Mouse (Mus musculus): ENCODE data around the gene Atp1a2.
A peak's percentile ranks its signal among the peaks of the same experiment; 100 is the strongest.

Gene Atp1a2

DNA sequence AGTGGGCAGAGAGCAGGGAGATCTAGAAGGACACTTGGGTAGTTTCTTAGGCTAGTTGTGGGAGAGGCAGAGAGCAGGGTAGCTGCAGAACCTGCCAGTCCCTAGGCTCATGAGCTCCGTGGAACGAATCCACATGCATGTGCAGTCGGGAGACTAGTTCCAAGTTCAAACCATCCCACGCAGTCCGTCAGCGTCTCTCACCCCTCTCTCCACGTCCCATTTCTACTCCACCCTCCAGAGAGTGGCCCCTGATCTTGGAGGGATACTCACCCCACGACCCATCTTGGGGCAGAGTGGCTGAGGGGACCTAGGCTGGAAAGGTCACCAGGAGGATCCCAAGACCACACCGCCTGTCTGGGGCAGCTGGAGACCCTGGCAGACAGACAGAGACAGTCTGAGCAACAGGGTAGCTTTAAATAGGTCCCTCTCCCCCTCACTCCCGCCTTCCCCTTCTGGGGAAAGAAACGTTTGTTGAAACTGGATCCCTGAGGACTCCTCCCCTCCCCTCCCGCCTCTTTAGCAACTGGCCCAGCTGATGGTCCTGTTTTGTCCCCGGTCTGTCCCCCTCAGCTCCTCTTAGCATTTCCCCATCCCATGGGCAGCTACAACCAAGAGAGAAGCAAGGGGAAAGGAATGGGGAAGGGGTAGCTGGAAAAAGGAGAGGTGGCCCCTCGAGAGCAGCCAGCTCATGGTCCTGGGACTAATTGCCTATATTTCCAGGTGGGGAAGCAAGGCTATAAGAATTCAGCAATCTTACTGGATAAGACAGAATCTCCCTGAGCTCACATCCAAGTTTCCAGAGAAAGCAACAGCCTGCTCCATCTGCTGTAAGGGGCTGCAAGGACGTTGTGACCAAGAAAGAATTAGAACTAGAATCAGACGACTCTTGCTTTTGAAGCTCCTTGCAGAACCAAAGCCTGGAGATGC is at the start of gene Atp1a2:
Gene Atp1a2 (minus strand): TSS at position 454 of the 927 bp plus-strand sequence.
- no peak for DNase-seq

DNA sequence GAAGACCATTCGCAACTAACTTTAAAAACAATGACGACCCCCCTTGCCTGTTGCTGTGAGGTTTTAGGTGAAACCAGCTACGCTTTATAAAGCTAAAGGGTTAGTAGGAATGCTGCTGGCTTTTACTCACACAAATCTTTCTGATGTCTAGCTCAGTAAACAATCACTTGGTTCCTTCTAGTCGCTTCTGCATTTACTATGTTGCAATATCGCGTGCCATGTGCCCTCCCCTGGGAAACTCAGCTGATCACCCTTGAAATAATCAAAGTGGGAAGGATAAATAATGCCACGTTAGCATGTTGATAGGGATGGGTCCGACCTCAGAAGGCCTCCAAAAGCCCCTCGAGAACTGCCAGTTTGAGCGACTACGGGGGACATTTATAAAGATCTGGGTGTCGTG is 49.5 kb upstream of the Atp1a2 start:
- DNase-seq = no peak

DNA sequence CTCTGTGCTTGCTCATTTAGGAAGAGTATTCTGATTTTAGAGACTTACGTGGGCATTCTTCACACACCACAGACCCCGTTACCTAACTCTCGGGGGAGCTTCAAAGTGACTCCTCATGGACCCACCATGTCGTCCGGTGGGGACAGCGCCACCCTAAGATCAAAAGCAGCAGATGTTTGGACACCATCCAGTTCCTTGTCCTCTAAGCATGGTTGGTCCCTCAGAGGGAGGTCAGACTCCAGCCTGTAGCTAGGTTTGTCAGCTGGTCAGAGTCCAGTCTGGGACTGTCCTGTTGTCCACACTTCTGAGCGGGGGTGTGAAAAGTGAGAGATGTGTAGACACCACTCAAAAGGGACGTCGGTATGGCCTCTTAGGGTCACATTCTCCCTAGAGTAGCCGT is 48.8 kb upstream of the Atp1a2 start:
- DNase-seq = peak; percentile 53 to 55

DNA sequence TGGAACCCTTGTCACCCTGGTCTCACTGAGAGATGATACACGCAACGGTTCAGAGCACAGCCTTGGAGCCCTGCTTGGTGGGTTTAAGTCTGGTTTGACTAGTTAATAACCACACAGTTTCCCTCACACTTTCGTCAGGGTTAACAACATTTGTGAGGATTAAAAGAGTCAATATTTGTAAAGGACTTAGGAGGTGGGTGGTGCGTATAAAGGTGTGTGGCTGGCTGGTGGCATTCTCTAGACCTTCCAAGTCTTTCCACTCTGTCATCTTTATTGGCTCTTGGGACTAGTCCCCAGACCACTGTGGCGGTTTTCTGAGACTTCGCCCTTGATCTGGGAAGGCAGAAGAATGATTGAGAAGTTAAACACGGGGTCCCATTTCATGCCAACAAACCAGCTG is 47.0 kb upstream of the Atp1a2 start:
- DNase-seq = no peak

DNA sequence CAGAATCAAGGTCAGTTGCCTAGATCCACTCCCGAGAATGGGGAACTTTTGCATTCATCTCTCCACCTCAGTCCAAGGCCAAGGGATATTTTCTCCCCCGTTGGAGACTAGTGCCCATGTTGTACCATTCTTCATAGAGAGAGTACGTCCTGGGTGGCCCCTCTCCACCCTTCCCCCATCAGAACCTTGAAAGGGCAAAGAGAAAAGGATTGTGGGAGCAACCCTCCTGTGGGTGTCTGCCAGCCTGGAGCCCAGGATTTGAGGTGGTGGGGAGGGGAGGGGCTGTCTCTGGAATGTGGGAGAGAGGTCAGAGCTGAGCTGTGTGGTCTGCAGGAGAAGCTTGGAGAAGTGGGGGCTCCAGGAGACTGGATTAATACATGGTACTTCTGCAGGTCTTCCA is 46.0 kb upstream of the Atp1a2 start:
- DNase-seq = peak in 1 of 2 experiments; percentile 27

DNA sequence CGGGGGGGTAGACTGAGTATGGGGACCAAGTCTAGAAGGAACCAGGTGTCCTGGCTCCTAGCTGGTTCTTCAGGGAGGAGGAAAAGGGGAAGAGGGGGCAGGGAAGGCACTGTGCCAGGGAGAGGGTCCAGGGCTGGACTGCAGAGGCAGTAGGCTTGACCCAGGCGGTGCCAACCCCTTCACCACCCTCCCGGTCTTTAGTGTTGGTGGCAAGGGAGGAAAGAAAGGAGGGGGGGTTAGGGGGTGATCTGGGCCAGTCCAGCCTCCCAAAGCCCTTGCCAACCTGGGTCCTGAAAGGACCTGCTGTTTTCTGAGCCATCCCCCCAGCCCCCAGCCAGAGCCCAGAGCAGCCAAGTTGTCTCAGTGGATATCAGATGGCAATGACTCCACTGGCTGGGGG is 44.9 kb upstream of the Atp1a2 start:
- DNase-seq = no peak

DNA sequence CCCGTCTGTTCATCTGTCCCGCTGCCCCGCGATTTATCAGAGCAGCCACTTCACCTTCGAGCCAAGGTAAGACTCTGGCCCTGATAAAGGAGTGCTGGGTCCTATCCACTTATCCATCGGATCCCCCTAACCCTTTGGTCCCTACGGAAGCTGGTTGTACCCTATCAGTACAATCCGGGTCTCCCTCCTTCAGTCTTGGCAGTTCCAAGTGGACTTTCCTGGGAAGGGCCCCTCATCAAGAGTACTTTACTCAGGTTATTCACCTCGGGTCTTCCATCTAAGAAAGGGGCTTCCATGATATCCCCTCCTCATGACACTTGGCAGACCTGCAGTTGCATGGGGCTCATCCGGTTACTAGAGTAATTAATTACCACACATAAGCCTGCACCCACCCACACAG is 43.5 kb upstream of the Atp1a2 start:
- DNase-seq = no peak

DNA sequence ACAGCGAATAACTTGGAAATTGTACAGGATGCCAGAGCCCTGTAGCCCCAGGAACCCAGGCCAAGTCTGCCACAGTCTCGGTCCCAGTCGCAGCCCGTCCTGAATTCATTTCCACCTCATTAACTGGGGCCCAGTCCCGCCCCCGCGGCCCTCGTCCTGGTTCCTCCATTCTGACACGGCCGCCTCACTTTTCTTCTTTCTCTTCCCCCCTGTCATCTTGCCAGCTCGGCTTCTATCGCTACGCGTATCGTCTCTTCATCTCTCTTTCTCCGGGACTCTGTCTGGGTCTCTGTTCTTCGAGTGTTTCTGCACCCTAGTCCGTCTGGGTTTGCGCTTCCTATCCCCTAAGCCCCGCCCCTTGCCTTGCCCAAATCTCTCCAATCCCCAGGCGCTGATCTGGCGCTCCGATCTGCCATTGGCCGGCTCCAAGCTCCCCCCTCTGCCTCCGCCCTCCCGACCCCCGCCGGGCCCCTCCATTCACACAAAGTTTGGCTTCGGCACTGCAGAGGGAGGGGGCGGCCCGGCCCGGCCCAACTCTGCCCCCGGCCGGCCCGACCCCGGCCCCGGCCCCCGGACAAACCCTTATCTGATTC is 43.0 kb upstream of the Atp1a2 start, which contains the start of gene Kcnj10:
Gene Kcnj10 (plus strand): TSS at position 482 of the 593 bp plus-strand sequence.
- peak; percentile 80 to 87 for DNase-seq

DNA sequence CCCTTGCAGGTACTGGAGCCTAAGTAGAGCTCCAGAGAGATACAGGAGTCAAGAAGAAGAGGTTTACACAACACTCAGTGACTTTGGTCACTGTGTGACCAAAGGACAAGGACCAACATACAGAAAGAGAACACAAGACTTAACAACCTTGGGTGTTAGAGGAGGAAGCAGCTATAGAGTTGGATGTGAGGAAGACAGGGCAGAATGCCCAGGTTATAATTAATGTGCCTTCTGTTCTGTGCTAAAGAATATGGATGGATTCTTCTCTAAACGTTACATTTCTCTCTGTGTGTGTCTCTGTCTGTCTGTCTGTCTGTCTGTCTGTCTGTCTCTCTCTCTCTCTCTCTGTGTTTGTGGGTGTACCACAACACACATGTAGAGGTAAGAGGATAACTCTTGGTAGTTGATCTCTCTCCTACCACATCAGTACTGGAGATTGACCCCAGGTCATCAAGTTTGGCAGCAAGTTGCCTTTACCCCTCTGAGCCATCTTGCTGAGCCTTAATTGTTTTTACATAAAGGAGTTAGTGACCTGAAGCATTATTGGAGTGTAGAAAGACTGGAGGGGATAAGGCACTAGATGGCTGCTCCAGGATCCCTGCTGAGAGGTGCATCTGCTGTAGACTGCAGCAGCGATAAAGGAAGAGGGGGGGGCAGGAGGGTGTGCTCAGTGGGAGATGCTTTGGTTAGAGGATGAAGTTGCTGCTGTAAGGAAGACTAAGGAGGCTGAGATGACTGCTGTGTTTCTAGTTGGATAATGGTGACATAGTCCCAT is 39.7 kb upstream of the Atp1a2 start:
- DNase-seq = no peak

DNA sequence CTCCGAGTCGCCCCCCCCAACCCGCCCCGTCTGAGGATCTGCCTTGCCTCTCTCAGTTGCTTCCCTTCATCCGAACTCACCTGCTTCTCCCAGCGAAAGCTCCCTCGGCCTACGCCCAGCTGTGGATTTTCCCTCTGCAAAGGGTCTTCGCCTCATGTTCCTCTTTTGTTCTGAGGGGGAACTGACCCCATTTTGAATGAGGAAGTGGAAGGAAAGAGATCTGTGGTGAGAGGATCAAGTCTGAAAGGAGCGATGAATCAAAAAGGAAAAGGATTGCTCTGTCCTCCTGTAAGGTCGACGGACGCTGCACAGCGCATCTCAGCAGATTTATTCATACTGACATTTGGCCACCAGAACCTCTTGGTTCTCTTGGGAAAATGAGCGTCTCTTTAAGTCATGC is 37.9 kb upstream of the Atp1a2 start:
- DNase-seq = no peak

DNA sequence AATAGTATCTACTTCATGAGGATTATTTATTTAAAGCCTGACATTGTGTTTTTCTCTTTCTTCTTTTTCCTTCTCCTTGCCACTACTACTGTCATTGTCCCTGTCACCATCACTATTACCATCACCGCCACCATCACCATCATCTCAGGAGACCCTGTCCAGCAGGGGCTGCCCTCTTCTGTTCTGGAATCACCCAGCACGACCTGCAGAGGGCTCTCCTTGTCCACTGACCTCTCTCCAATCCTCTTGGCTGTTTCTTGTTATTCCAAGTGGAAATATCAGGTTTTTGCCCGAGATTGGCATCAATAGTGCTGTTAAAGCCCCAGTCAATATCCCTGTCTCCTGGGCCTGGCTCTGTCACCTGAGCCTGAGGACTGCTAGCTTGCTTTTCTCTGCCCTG is 35.6 kb upstream of the Atp1a2 start:
- DNase-seq = peak in 1 of 2 experiments; percentile 41

DNA sequence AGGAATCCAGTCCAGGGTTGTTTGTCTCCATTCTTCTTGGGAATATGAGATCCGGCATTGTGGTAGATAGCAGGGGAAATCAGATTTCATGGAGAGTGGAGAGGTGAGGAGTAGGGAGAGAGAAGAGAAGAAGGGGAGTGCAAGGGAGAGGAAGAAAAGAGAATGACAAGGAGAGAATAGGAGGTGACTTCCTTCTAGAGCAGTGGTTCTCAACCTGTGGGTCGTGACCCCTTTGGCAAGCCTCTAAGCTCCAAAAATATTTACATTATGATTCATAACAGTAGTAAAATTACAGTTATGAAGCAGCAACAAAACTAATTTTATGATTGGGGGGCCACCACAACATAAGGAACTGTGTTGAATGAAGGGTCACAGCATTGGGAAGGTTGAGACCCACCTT is 35.1 kb upstream of the Atp1a2 start:
- no peak for DNase-seq

DNA sequence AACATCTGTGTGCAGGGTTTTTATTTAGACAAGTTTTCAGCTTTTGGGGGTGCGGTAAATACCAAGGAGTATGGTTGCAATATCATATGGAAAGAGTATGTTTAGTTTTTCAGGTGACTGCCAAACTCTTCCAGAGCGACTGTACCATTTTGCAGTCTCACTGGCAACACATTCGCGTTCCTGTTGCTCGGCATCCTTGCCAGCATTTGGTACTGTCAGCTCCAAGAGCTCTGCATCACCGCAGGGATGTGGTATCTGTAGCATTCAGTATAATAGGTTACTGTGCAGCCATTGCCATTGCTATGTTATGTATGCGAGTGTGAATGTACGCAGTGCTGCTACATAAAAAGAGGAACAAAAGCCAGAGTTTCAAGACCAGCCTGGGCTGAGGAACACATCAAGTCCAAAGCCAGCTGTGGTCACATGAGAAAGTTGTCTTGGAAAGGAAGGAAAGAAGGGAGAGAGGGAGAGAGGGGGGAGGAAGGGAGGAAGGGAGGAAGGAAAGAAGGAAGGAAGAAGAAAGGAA is 33.6 kb upstream of the Atp1a2 start:
- DNase-seq = no peak

DNA sequence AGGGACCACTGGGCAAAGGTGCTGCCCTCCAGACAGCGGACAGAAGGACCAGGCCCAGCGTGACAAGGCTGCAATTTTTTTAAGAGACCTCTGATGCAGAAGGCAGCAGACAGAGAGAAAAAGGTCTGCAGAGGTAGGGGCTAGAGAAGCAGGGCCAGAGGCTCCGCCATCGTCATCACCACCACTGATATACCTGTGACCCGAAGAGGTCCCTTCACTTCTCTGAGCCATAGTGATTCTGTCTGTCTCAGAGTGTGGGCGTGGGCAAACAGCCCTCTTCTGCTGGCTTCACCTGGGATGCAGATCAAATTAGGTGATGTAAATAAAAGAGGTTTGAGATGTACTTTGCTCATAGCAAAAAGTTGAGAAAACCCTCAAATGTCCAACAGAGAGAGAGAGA is 31.8 kb upstream of the Atp1a2 start:
- DNase-seq = no peak

DNA sequence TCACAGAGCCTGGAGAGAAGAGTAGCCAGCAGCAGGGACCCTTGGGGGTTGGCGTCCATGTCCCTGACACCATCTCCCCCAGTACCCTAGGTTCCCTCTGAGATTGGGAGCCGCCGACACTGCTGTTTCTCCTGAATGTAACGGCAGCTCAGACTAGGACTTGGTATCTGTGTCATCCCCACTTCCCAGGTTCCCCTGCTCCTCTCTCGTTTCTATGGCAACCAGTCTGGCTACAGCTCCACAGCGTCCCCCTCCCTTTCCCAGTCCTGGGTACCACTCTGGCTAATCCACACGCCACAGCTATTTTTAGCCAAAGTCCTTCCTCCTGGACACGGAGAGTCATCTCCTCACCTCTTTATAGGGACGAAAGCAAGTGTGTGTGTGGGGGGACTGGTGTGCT is 31.3 kb upstream of the Atp1a2 start, which contains the start of gene Kcnj9:
Gene Kcnj9 (minus strand): TSS at position 188 of the 400 bp plus-strand sequence.
- DNase-seq = no peak

DNA sequence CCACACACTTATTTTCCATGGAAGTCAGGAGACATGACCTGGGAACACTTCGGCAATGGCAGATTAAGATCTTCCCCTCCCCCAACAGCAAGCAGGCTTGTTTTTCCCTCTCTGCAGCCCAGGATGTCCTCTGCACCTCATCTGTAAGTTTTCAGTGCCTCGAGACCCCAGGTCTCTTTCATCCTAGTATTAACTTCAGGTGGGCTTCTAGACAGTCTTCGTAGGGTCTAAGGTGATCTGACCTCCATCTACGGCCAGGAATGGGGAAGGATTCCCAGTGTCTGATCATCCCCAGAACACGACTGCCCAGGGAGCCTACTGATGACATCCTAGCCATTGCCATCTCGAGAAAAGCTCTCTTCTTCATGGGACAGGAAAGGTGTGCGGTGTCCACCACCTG is 30.6 kb upstream of the Atp1a2 start:
- no peak for DNase-seq

DNA sequence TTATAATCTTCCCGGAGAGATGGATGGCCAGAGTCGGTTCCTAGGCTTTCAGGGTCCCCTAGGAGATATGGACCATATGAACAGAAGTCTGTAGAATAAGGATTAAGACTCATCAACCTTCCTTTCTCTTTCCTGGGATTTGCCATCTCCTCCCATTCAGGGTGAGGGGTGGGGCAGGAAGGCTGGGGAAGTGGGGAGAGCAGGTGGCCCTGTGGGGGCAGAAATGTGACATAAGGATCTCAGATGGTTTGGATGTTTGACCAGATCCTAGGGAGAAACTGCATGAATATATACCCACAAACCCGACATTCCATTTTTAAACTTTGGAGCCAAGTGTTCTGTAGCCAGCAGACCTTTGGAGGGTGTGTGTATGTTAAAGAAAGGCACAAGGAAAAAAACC is 30.2 kb upstream of the Atp1a2 start:
- DNase-seq = no peak

DNA sequence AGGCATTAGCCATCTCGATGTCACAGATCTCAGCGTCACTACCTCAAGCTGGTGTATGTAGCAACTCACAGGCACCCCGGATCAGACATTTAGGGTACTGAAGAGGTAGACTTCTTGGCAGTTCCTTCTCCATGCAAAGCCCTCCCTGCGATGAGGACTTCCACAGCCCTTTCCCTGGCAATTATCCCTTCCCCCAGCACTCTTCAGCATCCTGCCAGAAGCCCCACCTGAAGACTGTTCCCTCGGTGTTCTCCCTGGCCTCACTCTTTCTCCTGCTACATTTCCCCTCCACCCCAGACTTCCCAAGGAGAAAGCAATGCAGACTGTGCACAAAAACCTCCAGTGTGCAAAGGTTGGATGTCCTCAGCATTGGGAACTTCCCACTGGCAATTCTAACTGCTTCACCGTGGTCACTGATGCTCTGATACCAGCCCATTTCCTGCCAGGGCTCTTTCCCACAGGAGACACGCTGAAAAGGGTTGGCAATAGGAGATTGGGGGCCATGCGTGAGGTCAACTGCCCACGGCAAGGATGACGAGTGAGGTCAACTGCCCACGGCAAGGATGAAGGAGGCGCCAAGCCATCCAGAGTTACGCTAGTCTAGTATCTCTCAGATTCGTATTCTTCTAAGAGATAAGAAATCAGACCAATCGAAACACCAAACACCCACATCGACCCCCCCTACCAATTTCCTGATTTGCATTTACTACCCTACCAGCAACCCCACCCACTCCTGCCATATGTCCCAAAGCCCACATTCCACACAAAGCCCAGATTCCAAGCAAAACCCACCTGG is 29.5 kb upstream of the Atp1a2 start:
- no peak for DNase-seq

DNA sequence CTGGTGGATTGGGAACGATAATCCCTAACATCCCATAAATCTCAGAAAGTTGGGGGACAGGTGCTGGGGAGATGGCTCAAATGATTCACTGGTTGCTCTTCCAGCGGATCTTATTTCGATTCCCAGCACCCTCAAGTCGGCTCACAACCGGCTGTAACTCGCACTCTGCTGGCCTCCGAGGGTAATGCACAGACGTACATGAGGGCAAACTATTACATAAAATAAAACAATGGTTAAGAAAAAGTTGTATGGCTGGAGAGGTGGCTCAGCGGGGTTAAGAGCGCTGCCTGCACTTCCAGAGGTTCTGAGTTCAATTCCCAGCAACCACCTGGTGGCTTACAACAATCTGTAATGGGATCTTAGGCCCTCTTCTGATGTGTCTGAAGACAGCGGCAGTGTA is 28.8 kb upstream of the Atp1a2 start:
- DNase-seq = no peak

DNA sequence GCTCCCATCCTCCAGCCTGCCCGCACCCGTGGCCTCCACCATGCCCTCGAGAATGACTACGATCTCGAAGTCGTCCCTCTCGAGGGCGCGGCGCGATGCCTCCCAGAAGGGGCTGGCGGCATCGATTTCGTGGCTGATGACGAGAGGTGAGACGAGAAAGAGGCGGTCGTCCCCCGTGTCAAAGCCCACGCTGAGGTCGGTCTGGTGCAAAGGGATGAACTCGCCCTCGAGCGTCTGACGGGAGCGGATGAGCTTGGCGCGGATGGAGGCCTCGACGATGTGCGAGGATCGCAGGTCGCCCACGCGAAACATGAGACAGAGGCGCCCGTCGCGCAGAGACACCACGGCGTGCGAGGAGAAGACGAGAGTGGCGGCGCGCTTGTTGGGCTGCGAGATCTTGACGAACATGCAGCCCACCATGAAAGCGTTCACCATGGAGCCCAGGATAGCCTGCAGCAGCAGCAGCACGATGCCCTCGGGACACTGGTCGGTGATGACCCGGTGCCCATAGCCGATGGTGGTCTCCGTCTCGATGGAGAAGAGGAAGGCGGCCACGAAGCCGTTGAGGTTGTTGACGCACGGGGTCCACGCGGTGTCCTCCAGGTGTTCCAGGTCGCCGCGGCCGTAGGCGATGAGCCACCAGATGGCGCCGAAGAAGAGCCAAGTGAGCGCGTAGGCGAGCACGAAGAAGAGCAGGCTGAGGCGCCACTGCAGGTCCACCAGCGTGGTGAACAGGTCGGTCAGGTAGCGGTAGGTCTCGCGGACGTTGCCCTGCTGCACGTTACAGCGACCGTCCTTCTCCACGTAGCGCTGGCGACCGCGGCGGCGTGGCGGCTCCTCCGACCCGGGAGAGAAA is 28.0 kb upstream of the Atp1a2 start:
- DNase-seq = peak; percentile 82 to 90

DNA sequence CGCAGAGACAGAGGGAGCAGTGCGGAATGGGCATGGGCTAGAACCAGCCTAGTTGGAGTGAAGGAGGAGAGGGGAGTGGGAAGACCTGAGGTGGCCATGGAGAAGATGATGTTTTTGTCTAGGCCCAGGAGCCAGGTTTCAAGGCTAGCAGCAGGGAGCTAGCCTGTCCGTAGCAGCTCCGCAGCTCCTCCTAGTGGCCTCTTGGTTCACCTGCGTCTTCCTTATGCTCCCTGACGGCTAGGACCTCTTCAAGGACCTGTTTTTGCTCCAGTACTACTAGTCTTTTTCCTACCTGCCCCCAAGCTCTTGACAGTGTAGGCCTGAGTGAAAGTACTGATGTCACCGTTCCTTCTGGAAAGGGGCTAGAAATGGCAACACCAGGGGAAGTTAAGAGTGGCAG is 26.9 kb upstream of the Atp1a2 start:
- DNase-seq = peak; percentile 77 to 92
